Mouse (Mus musculus): ENCODE data around the gene Nptxr.

Gene Nptxr

GRCm38 (mm10) chr15:79752742-79753419 lies 51.7 kb downstream of the Nptxr start:
- peak; percentile 65 for DNase-seq (ENCODE audit: low spot score)

- no peak for DNase-seq (ENCODE audit: low spot score)
Measured at GRCm38 (mm10) chr15:79751772-79752171, 52.8 kb downstream of the Nptxr start.

GRCm38 (mm10) chr15:79750266-79750665 lies 54.3 kb downstream of the Nptxr start:
- DNase-seq (ENCODE audit: low spot score): no peak

GRCm38 (mm10) chr15:79749162-79749561 lies 55.4 kb downstream of the Nptxr start:
- DNase-seq (ENCODE audit: low spot score): no peak

- no peak for DNase-seq (ENCODE audit: low spot score)
Measured at GRCm38 (mm10) chr15:79747998-79748397, 56.6 kb downstream of the Nptxr start.

- no peak for DNase-seq (ENCODE audit: low spot score)
Measured at GRCm38 (mm10) chr15:79745883-79746282, 58.7 kb downstream of the Nptxr start.

GRCm38 (mm10) chr15:79745312-79745711 lies 59.3 kb downstream of the Nptxr start:
- no peak for DNase-seq (ENCODE audit: low spot score)

GRCm38 (mm10) chr15:79744742-79745141 lies 59.8 kb downstream of the Nptxr start:
- no peak for DNase-seq (ENCODE audit: low spot score)

GRCm38 (mm10) chr15:79744001-79744400 lies 60.6 kb downstream of the Nptxr start:
- DNase-seq (ENCODE audit: low spot score): no peak

- no peak for DNase-seq (ENCODE audit: low spot score)
Measured at GRCm38 (mm10) chr15:79742706-79743023, 61.9 kb downstream of the Nptxr start.

GRCm38 (mm10) chr15:79741921-79742705 lies 62.5 kb downstream of the Nptxr start, which contains the start of gene Sun2:
Gene Sun2 (minus strand): TSS chr15:79742536.
- peak; percentile 65 for DNase-seq (ENCODE audit: low spot score)

- no peak for DNase-seq (ENCODE audit: low spot score)
Measured at GRCm38 (mm10) chr15:79741173-79741858, 63.2 kb downstream of the Nptxr start.

- DNase-seq (ENCODE audit: low spot score): no peak
Measured at GRCm38 (mm10) chr15:79740739-79741138, 63.8 kb downstream of the Nptxr start.
